ENCODE assay signal across 8 mouse cellular contexts in the genomic region with DNA sequence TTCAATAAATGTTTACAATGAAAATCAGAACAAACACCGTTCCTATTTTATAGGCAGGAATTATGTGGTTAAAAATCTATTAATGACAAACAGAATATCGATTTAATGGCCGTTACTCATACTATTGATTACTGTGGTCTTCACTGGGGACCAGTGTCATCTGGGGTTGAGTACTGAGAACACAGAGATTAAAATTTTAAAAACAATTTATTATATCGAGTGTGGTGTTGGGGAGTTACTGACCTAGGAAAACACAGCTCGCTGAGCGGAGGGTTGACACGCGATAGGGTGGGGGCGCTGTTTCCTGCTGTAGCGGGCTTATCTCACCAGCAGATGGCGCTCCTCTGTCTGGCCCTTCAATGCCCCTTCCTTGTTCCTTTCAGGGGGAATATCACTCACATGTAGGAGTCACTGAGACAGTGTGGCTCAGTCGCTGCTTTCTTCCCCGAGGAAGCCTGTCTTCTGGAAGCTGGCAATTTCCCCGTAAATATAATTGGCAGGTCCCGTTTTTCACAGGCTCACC.
DNase-seq lines count a peak whose midpoint lies in the region; ATAC-seq and TF ChIP-seq lines count a peak whose summit lies in the region.

No protein-coding gene starts in this region.

- DNase-seq in urinary bladder, adult 18-20 months (ENCODE audit: low spot score in 2 of 2), result peak; percentile 30 to 60
- DNase-seq in urinary bladder, adult 2 months (ENCODE audit: low spot score), result no peak
- DNase-seq in forelimb bud, embryonic 11.5 days (ENCODE audit: low read depth, low spot score), result peak; percentile 62
- DNase-seq in kidney, adult 9 months, result peak; percentile 60
- DNase-seq in liver, postnatal 0 days, result peak; percentile 74
- peak; percentile 88 for DNase-seq in retina, embryonic 14.5 days (ENCODE audit: low spot score)
- DNase-seq in thymus, postnatal 4 days, result peak; percentile 87

- no peak overlapping the region for H3K4me3 ChIP-seq in bone marrow macrophage, adult 2 months (ENCODE audit: insufficient read depth, low read length)
- no peak overlapping the region for H3K4me3 ChIP-seq in liver, postnatal 0 days (ENCODE audit: low read depth, low read length)

- no peak for ATAC-seq in liver, postnatal 0 days

- H3K36me3 ChIP-seq in liver, postnatal 0 days (replicated peaks; ENCODE audit: insufficient read depth, low read length), result no peaks in the 10 kb centered on the region

- peak; percentile 100 for TF ChIP-seq CTCF in bone marrow macrophage, adult 2 months (IDR thresholded peaks at IDR 0.05; ENCODE audit: low read depth, low read length)
- peak; percentile 96 for TF ChIP-seq CTCF in liver, postnatal 0 days (IDR thresholded peaks at IDR 0.05; ENCODE audit: low read depth)

- no peaks in the 10 kb centered on the region for H3K9me3 ChIP-seq in liver, postnatal 0 days (ENCODE audit: low read length)

- H3K9ac ChIP-seq in liver, postnatal 0 days (replicated peaks), result no peak overlapping the region

- 0 out of 2 replicates have a peak, but pooled peaks cover 6% of the 10 kb centered on the region for H3K27me3 ChIP-seq in liver, postnatal 0 days (ENCODE audit: insufficient read depth, low read length)

- H3K4me1 ChIP-seq in bone marrow macrophage, adult 2 months (ENCODE audit: control insufficient read depth, insufficient read depth, low read length), result no peaks in the 10 kb centered on the region; the same call in 1 of the 2 replicates
- no peaks in the 10 kb centered on the region for H3K4me1 ChIP-seq in liver, postnatal 0 days (ENCODE audit: insufficient read depth)

- TF ChIP-seq POLR2A in bone marrow macrophage, adult 2 months (IDR thresholded peaks at IDR 0.05; ENCODE audit: borderline replicate concordance, low read depth, low read length), result no peak

- WGBS in liver, postnatal 0 days (ENCODE audit: insufficient replicate concordance), result 17% methylated on average over 15 of the region's 15 CpGs

- no peak for TF ChIP-seq EP300 in liver, postnatal 0 days (IDR thresholded peaks at IDR 0.05; ENCODE audit: low read depth)

- H3K4me2 ChIP-seq in liver, postnatal 0 days (ENCODE audit: low read depth, low read length), result no peak overlapping the region

- H3K27ac ChIP-seq in bone marrow macrophage, adult 2 months (ENCODE audit: insufficient read depth, low read depth, low read length), result no peak overlapping the region
- no peak overlapping the region for H3K27ac ChIP-seq in liver, postnatal 0 days (ENCODE audit: low read depth)
